Mouse (Mus musculus): ENCODE results near the gene Cysrt1.

- TF ChIP-seq CTCF (IDR thresholded peaks at IDR 0.05; ENCODE audit: low read depth, low read length) (no peak), POLR2A (IDR thresholded peaks at IDR 0.05; ENCODE audit: borderline replicate concordance, low read depth, low read length) (no peak)
Measured at GRCm38 (mm10) chr2:25223681-25224491, 18.4 kb downstream of the Cysrt1 start.
